Comparison of ENCODE assay signal across 9 mouse cellular contexts in genomic region chr16:4273702-4274476, GRCm38 (mm10).
DNase-seq lines count a peak whose midpoint lies in the region; ATAC-seq lines count a peak whose summit lies in the region.
"Had no signal": no experiment of that assay in that cellular context is flagged by ENCODE, and none has a peak within 500 bp of the region (broad histone marks: within the 10 kb centered on the region; RNA-seq: fewer than 3 reads in every experiment).

No protein-coding gene starts in this region.

- H3K4me3 ChIP-seq in neural tube, embryonic 13.5 days, result no peak overlapping the region

- H3K4me2 ChIP-seq in neural tube, embryonic 13.5 days, result no peak overlapping the region

- H3K9ac ChIP-seq in neural tube, embryonic 13.5 days, result no peak overlapping the region

- H3K27me3 ChIP-seq in neural tube, embryonic 13.5 days, result no peaks in the 10 kb centered on the region

- no peaks in the 10 kb centered on the region for H3K9me3 ChIP-seq in neural tube, embryonic 13.5 days

- H3K27ac ChIP-seq in neural tube, embryonic 13.5 days (replicated peaks), result no peak overlapping the region; the same call in 1 of the 2 replicates
- H3K27ac ChIP-seq: macrophage had no signal

- 53% methylated on average over 12 of the region's 12 CpGs for WGBS in neural tube, embryonic 13.5 days

- peak; percentile 44; the same call in 1 of the 2 replicates for ATAC-seq in neural tube, embryonic 13.5 days (ENCODE audit: low read depth)
- ATAC-seq in megakaryocyte-erythroid progenitor cell, adult 5-6 weeks (replicated peaks; ENCODE audit: low FRiP score, low TSS enrichment, poor library complexity, severe bottlenecking), result no peak

- peaks cover 22% of the 10 kb centered on the region for H3K4me1 ChIP-seq in neural tube, embryonic 13.5 days (replicated peaks)

- no peak for DNase-seq in neural tube, embryonic 10.5 days (ENCODE audit: extremely low spot score, low spot score)
- DNase-seq in frontal cortex, postnatal 25 days (ENCODE audit: low spot score in 2 of 2), result peak; percentile 35 to 53
- peak; percentile 87 for DNase-seq in heart, postnatal 4 days
- peak; percentile 76 to 84 for DNase-seq in left cerebral cortex, adult 18-20 months (ENCODE audit: low spot score in 2 of 2)
- peak; percentile 40 for DNase-seq in ovary, postnatal 10 days (ENCODE audit: low spot score)
- DNase-seq in spleen, postnatal 14 days (ENCODE audit: low spot score in 2 of 2), result no peak

- no peaks in the 10 kb centered on the region for H3K36me3 ChIP-seq in neural tube, embryonic 13.5 days

Comparison
In these comparisons a context has a peak if more than half of its experiments do, and no peak if none do; other contexts are left out.
1. DNase-seq: peak in frontal cortex, postnatal 25 days (2 of 2), heart, postnatal 4 days (single experiment), left cerebral cortex, adult 18-20 months (2 of 2) and ovary, postnatal 10 days (single experiment); none in neural tube, embryonic 10.5 days (single experiment) and spleen, postnatal 14 days (0 of 2).